Mouse (Mus musculus): ENCODE data around the gene Paqr5.
A peak's percentile ranks its signal among the peaks of the same experiment; 100 is the strongest.

Gene Paqr5

DNA sequence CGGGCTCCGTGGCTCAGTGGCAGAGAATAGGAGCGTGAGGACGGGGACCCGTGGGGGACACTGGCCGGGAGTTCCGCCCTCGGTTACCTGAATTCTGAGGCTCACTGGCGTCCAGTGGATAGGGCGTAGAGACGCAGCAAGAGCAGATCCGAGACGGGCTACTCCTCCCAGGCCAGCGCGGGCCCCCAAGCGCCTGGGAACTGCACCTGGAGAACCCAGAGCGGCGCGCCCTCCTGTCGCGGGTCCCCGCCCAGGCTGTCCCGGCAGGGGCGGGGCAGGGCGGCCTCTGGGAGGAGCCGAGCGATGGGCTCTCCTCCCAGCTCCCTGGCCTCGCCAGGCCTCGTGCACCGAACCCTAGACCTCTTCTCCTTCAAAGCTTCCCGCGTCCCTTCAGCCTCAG, at the start of gene Paqr5:
Gene Paqr5 (minus strand): TSS at position 257 of the 400 bp plus-strand sequence.
- DNase-seq = peak; percentile 91

DNA sequence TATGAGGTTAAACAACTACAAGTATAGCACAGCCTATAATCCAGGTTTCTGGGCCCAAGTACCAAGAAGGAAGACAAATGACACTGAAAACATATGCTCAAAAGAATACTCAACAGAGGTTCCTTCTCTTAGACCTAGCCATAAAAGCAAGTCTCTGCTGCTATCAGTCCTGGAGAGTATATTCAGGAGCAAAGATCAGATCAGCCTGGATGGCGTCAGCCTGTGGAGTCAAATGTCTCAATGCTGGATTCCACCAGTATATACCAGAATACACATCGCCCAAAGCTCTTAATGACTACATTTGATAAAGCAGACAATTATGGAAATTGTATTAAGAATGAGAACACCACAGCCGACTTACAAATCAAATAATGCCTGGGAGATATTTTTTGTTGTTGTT, 35.6 kb upstream of the Paqr5 start:
- DNase-seq = peak; percentile 31

GRCm38 (mm10) chr9:62060431-62060830, 33.8 kb upstream of the Paqr5 start:
- DNase-seq = peak; percentile 72

- peak; percentile 90 for DNase-seq
These were observed 33.3 kb upstream of the Paqr5 start for GRCm38 (mm10) chr9:62059941-62060340.

GRCm38 (mm10) chr9:62057881-62058506, 31.3 kb upstream of the Paqr5 start:
- DNase-seq = peak; percentile 83

GRCm38 (mm10) chr9:62056206-62056605, 29.6 kb upstream of the Paqr5 start:
- peak; percentile 53 for DNase-seq

DNA sequence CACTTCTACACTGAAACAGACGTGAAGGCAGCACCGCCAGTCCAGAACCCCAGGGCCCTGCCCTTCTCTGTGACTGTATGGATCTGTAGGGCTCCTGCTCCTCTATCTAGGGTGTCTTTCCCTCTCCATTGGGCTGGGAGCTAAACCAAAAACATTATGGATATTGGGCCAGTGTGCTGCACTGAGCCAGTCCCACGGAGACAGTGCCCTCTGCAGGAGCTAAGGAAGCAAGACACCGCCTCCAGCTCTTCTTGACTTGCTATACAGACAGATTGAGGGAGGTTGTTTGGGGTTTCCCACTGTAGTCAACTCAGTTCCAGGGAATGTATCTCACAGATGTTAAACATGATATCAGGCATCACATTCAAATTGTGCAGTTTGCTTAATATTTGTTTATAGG, 24.1 kb upstream of the Paqr5 start:
- DNase-seq = peak; percentile 82

DNA sequence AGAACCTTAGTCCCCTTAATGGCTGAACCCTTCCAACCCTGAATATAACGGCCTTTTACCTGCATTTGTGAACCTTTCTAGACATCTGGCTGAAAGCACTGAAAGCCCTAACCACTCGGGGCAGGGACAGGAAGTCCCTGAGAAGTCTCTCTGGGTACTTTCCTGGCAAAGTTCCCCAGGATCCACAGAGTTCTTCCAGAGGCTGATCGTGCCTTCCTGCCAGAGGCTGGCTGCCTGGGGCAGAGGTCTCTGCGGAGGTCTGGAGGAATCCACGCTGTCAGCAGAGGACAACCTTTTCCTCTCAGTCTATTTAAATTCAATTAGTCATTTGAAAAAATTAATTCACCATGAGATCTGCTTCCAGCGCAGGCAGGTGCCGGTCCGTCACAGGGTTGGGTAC, 22.5 kb upstream of the Paqr5 start:
- DNase-seq = peak; percentile 81

DNA sequence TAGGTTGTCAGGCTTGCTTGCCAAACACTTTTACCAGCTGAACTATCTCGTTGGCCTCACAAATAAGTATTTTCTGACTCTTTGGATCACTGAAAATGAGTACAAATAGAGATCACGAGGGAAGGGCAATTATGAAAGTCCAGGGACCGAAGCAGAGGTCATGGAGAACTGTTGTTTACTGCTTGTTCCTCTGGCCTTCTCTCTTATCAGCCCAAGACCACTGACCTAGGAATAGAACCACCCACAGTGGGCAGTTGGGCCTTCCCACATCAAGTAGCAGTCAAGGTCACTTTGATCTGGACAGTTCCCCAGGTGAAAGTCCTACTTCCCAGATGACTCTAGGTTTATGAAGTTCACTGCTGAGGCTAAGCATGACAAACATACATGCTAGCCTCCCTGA, 15.5 kb upstream of the Paqr5 start:
- DNase-seq = no peak

GRCm38 (mm10) chr9:62040008-62040608, 13.5 kb upstream of the Paqr5 start:
- peak; percentile 96 for DNase-seq

DNA sequence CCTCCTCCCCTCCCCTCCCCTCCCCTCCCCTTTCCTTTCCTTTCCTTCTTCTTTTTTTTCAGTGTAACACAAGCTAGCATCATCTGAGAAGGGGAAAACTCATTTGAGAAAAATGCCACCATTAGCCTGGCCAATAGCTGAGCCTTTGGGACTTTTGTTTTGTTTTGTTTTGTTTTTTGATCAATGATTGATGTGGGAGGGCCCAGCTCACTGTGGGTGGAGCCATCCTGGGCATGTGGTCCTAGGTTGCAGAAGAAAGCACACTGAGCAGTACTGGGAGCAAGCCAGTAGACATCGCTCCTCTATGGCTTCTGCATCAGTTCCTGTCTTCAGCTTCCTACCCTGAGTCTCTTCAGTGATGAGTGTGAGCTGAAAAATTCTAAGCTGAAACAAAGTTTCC, 9.2 kb upstream of the Paqr5 start:
- no peak for DNase-seq

DNA sequence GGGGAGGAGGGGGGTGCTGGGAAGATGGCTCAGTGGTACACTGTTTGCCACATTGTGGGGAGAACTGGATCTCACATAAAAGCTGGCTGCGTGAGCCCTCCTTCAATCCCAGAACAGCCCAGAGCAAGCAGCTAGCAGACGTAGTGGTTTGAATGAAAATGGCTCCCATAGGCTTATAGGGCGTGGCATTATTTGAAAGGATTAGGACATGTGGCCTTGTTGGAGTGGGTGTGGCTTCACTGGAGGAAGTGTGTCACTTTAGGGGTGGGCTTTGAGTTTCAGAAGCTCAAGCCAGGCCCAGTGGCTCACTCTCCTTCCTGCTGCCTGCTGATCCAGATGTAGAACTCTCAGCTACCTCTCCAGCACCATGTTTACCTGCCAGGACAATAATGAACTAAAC, 5.5 kb upstream of the Paqr5 start:
- DNase-seq = no peak

GRCm38 (mm10) chr9:62028072-62028471, 1.4 kb upstream of the Paqr5 start:
- no peak for DNase-seq

GRCm38 (mm10) chr9:62025056-62025455, 1.6 kb downstream of the Paqr5 start:
- no peak for DNase-seq

GRCm38 (mm10) chr9:62023879-62024278, 2.8 kb downstream of the Paqr5 start:
- DNase-seq = no peak

DNA sequence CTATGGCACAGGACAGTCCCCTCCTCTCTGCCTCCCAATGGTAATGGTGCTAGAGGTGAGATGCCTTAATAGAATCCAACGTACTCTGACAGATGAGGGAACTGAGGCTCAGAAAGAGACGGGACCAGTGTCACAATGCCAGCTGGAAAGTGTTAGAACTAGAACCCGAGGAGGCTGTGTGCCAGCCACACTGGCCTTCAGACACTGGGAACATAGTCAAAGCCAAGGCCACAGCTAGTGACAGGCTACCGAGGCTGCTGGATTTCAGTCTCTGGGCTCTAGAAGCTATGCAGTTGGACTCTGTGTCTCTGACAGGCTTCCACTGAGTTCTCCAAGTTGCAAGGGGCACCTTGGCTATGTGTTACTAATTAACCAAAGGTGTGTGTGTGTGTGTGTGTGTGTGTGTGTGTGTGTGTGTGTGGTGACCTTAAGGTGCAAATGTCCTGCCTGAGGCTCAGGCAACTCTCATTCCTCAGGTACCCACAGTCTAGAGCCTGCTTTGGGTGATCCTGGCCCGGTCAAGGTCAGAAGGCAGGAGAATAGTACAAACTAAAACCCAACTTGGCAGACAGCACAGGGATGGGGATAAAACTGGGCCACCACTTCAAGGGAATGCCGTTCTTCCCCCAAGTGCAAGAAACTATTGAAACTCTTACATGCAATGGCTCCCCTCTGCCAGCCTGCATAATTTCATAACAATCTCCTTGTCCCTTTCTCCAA, 3.5 kb downstream of the Paqr5 start:
- DNase-seq = no peak

DNA sequence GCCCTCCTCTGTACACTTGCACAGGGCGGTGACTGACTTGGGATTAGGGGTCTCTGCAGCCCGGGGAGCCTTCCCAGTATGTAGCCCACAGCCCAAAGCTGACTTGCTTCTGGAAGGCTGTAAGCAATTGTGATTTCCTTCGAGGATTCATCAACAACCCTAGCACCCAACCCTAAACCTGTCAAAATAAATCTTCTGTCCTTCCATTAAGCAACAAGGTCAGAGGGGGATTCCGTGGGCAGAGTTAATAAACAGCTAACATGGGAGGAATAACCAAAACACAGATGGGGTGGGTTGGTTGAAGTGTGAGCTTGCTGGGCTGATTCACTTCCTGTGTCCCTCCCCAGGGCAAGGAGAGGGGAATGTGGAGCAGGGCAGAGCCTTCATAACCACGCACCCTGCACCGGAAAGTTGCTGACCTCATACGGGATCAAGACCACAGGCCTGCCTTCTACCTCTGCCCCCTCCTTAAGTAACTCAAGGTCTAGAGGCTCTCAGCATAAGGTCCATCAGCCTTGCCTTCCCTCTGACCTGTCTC, 5.0 kb downstream of the Paqr5 start:
- no peak for DNase-seq

- no peak for DNase-seq
These were observed 6.4 kb downstream of the Paqr5 start for GRCm38 (mm10) chr9:62020259-62020658.

DNA sequence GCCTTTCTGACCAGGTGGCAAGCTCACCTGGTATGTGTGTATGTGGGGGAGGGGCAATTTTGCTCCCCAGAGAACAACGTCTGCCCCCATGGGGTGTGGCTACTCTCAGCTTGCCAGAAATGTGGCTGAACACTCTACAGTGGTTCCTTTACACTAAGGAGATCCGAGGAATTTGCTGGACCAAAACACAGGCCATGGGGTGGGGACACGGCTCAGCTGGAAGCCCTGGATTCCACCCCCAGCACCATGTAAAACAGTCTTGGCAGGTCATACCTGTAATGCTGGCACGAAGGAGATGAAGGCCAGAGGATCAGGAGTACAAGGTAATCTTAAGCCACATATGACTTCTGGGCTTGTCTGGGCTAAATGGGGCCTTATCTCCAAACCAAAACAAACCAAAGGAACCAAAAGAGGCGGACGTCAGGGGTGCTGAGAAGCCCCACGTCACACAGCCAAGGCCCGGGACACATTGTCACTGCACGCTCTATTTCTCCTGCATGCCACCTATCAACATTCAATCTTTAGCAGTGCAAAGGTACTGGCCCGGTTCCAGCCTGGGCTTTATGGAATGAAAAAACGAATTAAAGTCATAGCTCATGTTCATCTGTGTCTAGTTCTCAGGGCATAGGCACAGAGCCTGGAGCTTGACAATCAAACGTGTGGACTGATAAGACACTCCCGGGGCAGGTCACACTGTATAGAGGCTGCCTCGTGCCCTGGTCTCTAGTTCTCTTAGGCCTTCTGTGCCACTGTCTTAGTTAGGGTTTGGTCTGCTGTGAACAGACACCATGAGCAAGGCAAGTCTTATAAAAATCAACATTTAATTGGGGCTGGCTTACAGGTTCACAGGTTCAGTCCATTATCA, 8.2 kb downstream of the Paqr5 start:
- no peak for DNase-seq

DNA sequence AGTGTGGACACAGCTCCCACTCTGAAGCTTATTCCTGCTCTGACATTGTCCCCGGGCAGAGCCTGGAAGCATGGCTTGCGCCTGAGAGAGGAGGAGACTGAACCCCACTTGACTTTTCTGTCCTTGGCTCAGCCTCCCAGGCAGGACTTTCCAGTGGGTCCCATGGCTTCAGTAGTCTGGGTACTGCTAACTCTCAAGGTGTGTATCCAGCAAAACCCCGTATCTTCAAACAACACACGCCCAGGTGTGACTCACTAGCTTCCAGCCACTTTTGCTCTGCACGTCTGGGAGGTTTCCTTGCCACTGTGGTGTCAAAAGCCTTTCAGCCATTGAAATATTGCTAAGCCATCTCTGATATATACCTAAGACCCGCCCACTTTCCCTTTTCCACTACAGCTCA, 9.3 kb downstream of the Paqr5 start:
- DNase-seq = no peak

GRCm38 (mm10) chr9:62015504-62015903, 11.2 kb downstream of the Paqr5 start:
- DNase-seq = no peak

- DNase-seq = no peak
These were observed 13.1 kb downstream of the Paqr5 start for GRCm38 (mm10) chr9:62013316-62014097.
